Mouse (Mus musculus) ES-Bruce4 (cell line): ENCODE measurements around the gene Mpnd.

Experiments used
- CTCF ChIP-seq: IDR thresholded peaks from one replicate; pipeline ENCODE4 v1.8.1; 2011; ENCODE audit warnings: low read depth, low read length
- EP300 ChIP-seq: IDR thresholded peaks from 2 replicates; pipeline ENCODE4 v1.6.1; 2011; ENCODE audit warnings: low read depth, low read length; ENCODE audit not compliant: insufficient read depth
- POLR2A ChIP-seq: IDR thresholded peaks from one replicate; pipeline ENCODE4 v1.8.1; 2011; ENCODE audit warnings: low read length; ENCODE audit not compliant: insufficient read depth

DNA sequence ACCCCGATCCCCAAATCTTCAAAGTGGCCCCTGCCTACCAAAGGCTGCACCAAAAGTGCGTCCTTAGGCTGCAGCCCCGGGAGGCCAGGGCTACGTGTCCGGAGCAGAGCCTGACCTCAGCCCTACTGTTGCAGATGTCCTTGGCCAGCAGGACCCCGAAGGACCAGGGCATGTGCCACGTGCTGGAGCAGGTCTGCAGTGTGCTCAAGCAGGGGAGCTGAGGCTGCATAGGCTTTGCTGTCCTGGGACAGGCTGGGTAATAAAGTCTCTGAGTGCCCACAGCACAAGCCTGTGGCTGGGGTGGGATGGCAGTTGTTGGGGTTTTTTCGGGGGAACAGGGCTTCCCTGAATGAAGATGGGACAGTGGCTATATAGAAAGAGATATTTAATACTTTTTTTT, 10.9 kb downstream of the Mpnd start:
- TF ChIP-seq CTCF (no peak), POLR2A (no peak), EP300 (no peak)
